Mouse (Mus musculus): Measurements from ENCODE around the gene Gatm. TPM values are rescaled to one million over a fixed set of nuclear protein-coding genes. Genes with fewer than 3 reads are reported as not detected.

Gene Gatm
- polyA plus RNA-seq, 1 experiment from 2014 or later, result 10.5 TPM

GRCm38 (mm10) chr2:122590351-122590750 lies 20.8 kb downstream of the Gatm start:
- Histone ChIP-seq H3K27ac (ENCODE audit: low read length) (no peak overlapping the region), H3K36me3 (ENCODE audit: control insufficient read depth, insufficient read depth) (no peaks in the 10 kb centered on the region), H3K4me2 (ENCODE audit: low read depth, low read length) (no peak overlapping the region), H3K4me1 (ENCODE audit: control insufficient read depth, insufficient read depth, low read length) (no peaks in the 10 kb centered on the region), H3K27me3 (ENCODE audit: control insufficient read depth, insufficient read depth, low read length) (no peaks in the 10 kb centered on the region), H3K9me3 (replicated peaks; ENCODE audit: control insufficient read depth, low read length) (no peaks in the 10 kb centered on the region), H3K4me3 (ENCODE audit: low read length) (no peak overlapping the region), H3K9ac (ENCODE audit: low read length) (no peak overlapping the region)
- ATAC-seq (replicated peaks; ENCODE audit: extremely low read depth, insufficient read depth, low FRiP score), result no peak
- WGBS, result 53% methylated on average over 1 of the region's 1 CpGs

- no peaks in the 10 kb centered on the region for H3K9me3 ChIP-seq (replicated peaks; ENCODE audit: control insufficient read depth, low read length)
- H3K4me2 ChIP-seq (ENCODE audit: low read depth, low read length), result no peak overlapping the region
- H3K27ac ChIP-seq (ENCODE audit: low read length), result no peak overlapping the region
- H3K36me3 ChIP-seq (ENCODE audit: control insufficient read depth, insufficient read depth), result no peaks in the 10 kb centered on the region
- H3K27me3 ChIP-seq (ENCODE audit: control insufficient read depth, insufficient read depth, low read length), result no peaks in the 10 kb centered on the region
- WGBS, result 85% methylated on average over 8 of the region's 8 CpGs
- H3K4me1 ChIP-seq (ENCODE audit: control insufficient read depth, insufficient read depth, low read length), result no peaks in the 10 kb centered on the region
- ATAC-seq (replicated peaks; ENCODE audit: extremely low read depth, insufficient read depth, low FRiP score), result no peak
- no peak overlapping the region for H3K9ac ChIP-seq (ENCODE audit: low read length)
- no peak overlapping the region for H3K4me3 ChIP-seq (ENCODE audit: low read length)
Measured at GRCm38 (mm10) chr2:122587861-122588519, 23.1 kb downstream of the Gatm start.

GRCm38 (mm10) chr2:122586258-122586657 lies 24.8 kb downstream of the Gatm start:
- 56% methylated on average over 3 of the region's 3 CpGs for WGBS
- no peak for ATAC-seq (replicated peaks; ENCODE audit: extremely low read depth, insufficient read depth, low FRiP score)
- no peak overlapping the region for H3K9ac ChIP-seq (ENCODE audit: low read length)

GRCm38 (mm10) chr2:122582324-122582723 lies 28.8 kb downstream of the Gatm start:
- Histone ChIP-seq H3K27ac (ENCODE audit: low read length) (peak overlapping the region; percentile 85), H3K27me3 (ENCODE audit: control insufficient read depth, insufficient read depth, low read length) (no peaks in the 10 kb centered on the region), H3K9ac (ENCODE audit: low read length) (no peak overlapping the region), H3K36me3 (ENCODE audit: control insufficient read depth, insufficient read depth) (no peaks in the 10 kb centered on the region), H3K4me1 (ENCODE audit: control insufficient read depth, insufficient read depth, low read length) (peaks cover 8% of the 10 kb centered on the region; the same call in 1 of the 2 replicates), H3K9me3 (replicated peaks; ENCODE audit: control insufficient read depth, low read length) (no peaks in the 10 kb centered on the region), H3K4me2 (ENCODE audit: low read depth, low read length) (no peak overlapping the region), H3K4me3 (ENCODE audit: low read length) (no peak overlapping the region)
- WGBS, result 87% methylated on average over 3 of the region's 3 CpGs
- no peak for ATAC-seq (replicated peaks; ENCODE audit: extremely low read depth, insufficient read depth, low FRiP score)

More at GRCm38 (mm10) chr2:122586258-122586657, 24.8 kb downstream of the Gatm start:
- Histone ChIP-seq H3K27ac (ENCODE audit: low read length) (no peak overlapping the region), H3K4me2 (ENCODE audit: low read depth, low read length) (no peak overlapping the region), H3K4me3 (ENCODE audit: low read length) (no peak overlapping the region), H3K4me1 (ENCODE audit: control insufficient read depth, insufficient read depth, low read length) (peaks cover 6% of the 10 kb centered on the region; the same call in 1 of the 2 replicates), H3K27me3 (ENCODE audit: control insufficient read depth, insufficient read depth, low read length) (no peaks in the 10 kb centered on the region), H3K36me3 (ENCODE audit: control insufficient read depth, insufficient read depth) (no peaks in the 10 kb centered on the region), H3K9me3 (replicated peaks; ENCODE audit: control insufficient read depth, low read length) (no peaks in the 10 kb centered on the region)

- Histone ChIP-seq H3K4me3 (ENCODE audit: low read length) (no peak overlapping the region), H3K4me1 (ENCODE audit: control insufficient read depth, insufficient read depth, low read length) (peaks cover 8% of the 10 kb centered on the region; the same call in 1 of the 2 replicates), H3K9me3 (replicated peaks; ENCODE audit: control insufficient read depth, low read length) (no peaks in the 10 kb centered on the region), H3K27me3 (ENCODE audit: control insufficient read depth, insufficient read depth, low read length) (no peaks in the 10 kb centered on the region), H3K4me2 (ENCODE audit: low read depth, low read length) (no peak overlapping the region), H3K9ac (ENCODE audit: low read length) (no peak overlapping the region), H3K36me3 (ENCODE audit: control insufficient read depth, insufficient read depth) (no peaks in the 10 kb centered on the region), H3K27ac (ENCODE audit: low read length) (peak overlapping the region; percentile 85)
- WGBS, result 35% methylated on average over 3 of the region's 3 CpGs
- peak; percentile 84 for ATAC-seq (replicated peaks; ENCODE audit: extremely low read depth, insufficient read depth, low FRiP score)
Measured at GRCm38 (mm10) chr2:122581361-122582017, 29.6 kb downstream of the Gatm start.

GRCm38 (mm10) chr2:122580426-122580825 lies 30.7 kb downstream of the Gatm start:
- Histone ChIP-seq H3K4me3 (ENCODE audit: low read length) (no peak overlapping the region), H3K4me1 (ENCODE audit: control insufficient read depth, insufficient read depth, low read length) (peaks cover 16% of the 10 kb centered on the region), H3K36me3 (ENCODE audit: control insufficient read depth, insufficient read depth) (no peaks in the 10 kb centered on the region), H3K9me3 (replicated peaks; ENCODE audit: control insufficient read depth, low read length) (no peaks in the 10 kb centered on the region), H3K4me2 (ENCODE audit: low read depth, low read length) (no peak overlapping the region), H3K27ac (ENCODE audit: low read length) (peak overlapping the region; percentile 85), H3K27me3 (ENCODE audit: control insufficient read depth, insufficient read depth, low read length) (no peaks in the 10 kb centered on the region), H3K9ac (ENCODE audit: low read length) (no peak overlapping the region)
- no peak for ATAC-seq (replicated peaks; ENCODE audit: extremely low read depth, insufficient read depth, low FRiP score)
- WGBS, result 51% methylated on average over 10 of the region's 10 CpGs

- no peak for ATAC-seq (replicated peaks; ENCODE audit: extremely low read depth, insufficient read depth, low FRiP score)
- 82% methylated on average over 1 of the region's 1 CpGs for WGBS
- Histone ChIP-seq H3K4me2 (ENCODE audit: low read depth, low read length) (no peak overlapping the region), H3K9ac (ENCODE audit: low read length) (no peak overlapping the region), H3K27me3 (ENCODE audit: control insufficient read depth, insufficient read depth, low read length) (no peaks in the 10 kb centered on the region), H3K36me3 (ENCODE audit: control insufficient read depth, insufficient read depth) (no peaks in the 10 kb centered on the region), H3K9me3 (replicated peaks; ENCODE audit: control insufficient read depth, low read length) (no peaks in the 10 kb centered on the region), H3K27ac (ENCODE audit: low read length) (no peak overlapping the region), H3K4me1 (ENCODE audit: control insufficient read depth, insufficient read depth, low read length) (peaks cover 18% of the 10 kb centered on the region), H3K4me3 (ENCODE audit: low read length) (no peak overlapping the region)
Measured at GRCm38 (mm10) chr2:122577316-122577715, 33.8 kb downstream of the Gatm start.

- Histone ChIP-seq H3K27me3 (ENCODE audit: control insufficient read depth, insufficient read depth, low read length) (no peaks in the 10 kb centered on the region), H3K4me2 (ENCODE audit: low read depth, low read length) (peak overlapping the region; percentile 45), H3K36me3 (ENCODE audit: control insufficient read depth, insufficient read depth) (no peaks in the 10 kb centered on the region), H3K27ac (ENCODE audit: low read length) (peak overlapping the region; percentile 25), H3K4me3 (ENCODE audit: low read length) (no peak overlapping the region), H3K9me3 (replicated peaks; ENCODE audit: control insufficient read depth, low read length) (no peaks in the 10 kb centered on the region), H3K9ac (ENCODE audit: low read length) (0 out of 2 replicates have a peak overlapping the region, but pooled peaks have one; percentile 9), H3K4me1 (ENCODE audit: control insufficient read depth, insufficient read depth, low read length) (peaks cover 13% of the 10 kb centered on the region)
- 17% methylated on average over 5 of the region's 5 CpGs for WGBS
- ATAC-seq (replicated peaks; ENCODE audit: extremely low read depth, insufficient read depth, low FRiP score), result peak; percentile 71
Measured at GRCm38 (mm10) chr2:122576295-122576694, 34.8 kb downstream of the Gatm start.

- H3K27me3 ChIP-seq (ENCODE audit: control insufficient read depth, insufficient read depth, low read length), result no peaks in the 10 kb centered on the region
Measured at GRCm38 (mm10) chr2:122575470-122575869, 35.6 kb downstream of the Gatm start.

More at GRCm38 (mm10) chr2:122575470-122575869, 35.6 kb downstream of the Gatm start:
- Histone ChIP-seq H3K27ac (ENCODE audit: low read length) (peak overlapping the region; percentile 62), H3K36me3 (ENCODE audit: control insufficient read depth, insufficient read depth) (no peaks in the 10 kb centered on the region), H3K4me3 (ENCODE audit: low read length) (no peak overlapping the region), H3K9ac (ENCODE audit: low read length) (peak overlapping the region; percentile 54), H3K4me1 (ENCODE audit: control insufficient read depth, insufficient read depth, low read length) (peaks cover 10% of the 10 kb centered on the region), H3K9me3 (replicated peaks; ENCODE audit: control insufficient read depth, low read length) (no peaks in the 10 kb centered on the region), H3K4me2 (ENCODE audit: low read depth, low read length) (peak overlapping the region; percentile 44)
- peak; percentile 60 for ATAC-seq (replicated peaks; ENCODE audit: extremely low read depth, insufficient read depth, low FRiP score)
- WGBS, result 29% methylated on average over 11 of the region's 11 CpGs

Measured in heart, embryonic 16.5 days (tissue).